Mouse (Mus musculus): ENCODE measurements around the gene Cd6. TPM values are rescaled to one million over a fixed set of nuclear protein-coding genes. Genes with fewer than 3 reads are reported as not detected.

The Cd6 gene
- polyA plus RNA-seq, 1 experiment from 2014 or later = not detected

GRCm38 (mm10) chr19:10790323-10790722 lies 39.5 kb downstream of the Cd6 start:
- Histone ChIP-seq H3K36me3 (no peaks in the 10 kb centered on the region), H3K4me1 (0 out of 2 replicates have a peak, but pooled peaks cover 2% of the 10 kb centered on the region), H3K9ac (no peak overlapping the region), H3K27me3 (no peaks in the 10 kb centered on the region), H3K4me3 (no peak overlapping the region), H3K27ac (no peak overlapping the region), H3K4me2 (no peak overlapping the region), H3K9me3 (no peaks in the 10 kb centered on the region)
- 69% methylated on average over 9 of the region's 9 CpGs for WGBS
- no peak for ATAC-seq (ENCODE audit: insufficient number of reproducible peaks, low FRiP score, low TSS enrichment, low read depth)

DNA sequence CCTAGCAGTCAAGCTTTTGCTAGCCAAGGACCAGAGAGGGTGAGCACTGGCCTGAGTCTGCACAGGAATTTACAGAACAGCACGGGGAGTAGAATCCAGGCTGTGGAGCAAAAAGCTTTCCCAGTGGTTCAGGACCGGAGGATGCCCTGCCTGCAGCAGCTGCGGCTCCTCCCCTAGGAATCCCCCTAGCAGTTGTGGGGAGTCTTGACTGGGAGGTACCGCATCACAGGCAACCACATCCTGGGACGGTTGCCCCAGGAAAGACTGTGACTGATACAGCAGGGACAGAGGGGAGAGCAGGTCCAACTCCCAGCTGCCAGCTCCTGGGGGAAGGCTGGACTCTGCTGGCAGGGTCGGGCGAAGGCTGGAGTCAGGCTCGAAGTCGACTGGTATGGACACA lies 41.6 kb downstream of the Cd6 start:
- whole genome bisulfite sequencing = 69% methylated on average over 9 of the region's 9 CpGs
- H3K27ac ChIP-seq = no peak overlapping the region
- H3K9ac ChIP-seq = no peak overlapping the region
- ATAC-seq (ENCODE audit: insufficient number of reproducible peaks, low FRiP score, low TSS enrichment, low read depth) = no peak
- H3K4me3 ChIP-seq = no peak overlapping the region
- H3K9me3 ChIP-seq = no peaks in the 10 kb centered on the region
- H3K27me3 ChIP-seq = no peaks in the 10 kb centered on the region
- no peak overlapping the region for H3K4me2 ChIP-seq
- H3K36me3 ChIP-seq = no peaks in the 10 kb centered on the region
- H3K4me1 ChIP-seq = 0 out of 2 replicates have a peak, but pooled peaks cover 7% of the 10 kb centered on the region

GRCm38 (mm10) chr19:10787406-10787805 lies 42.5 kb downstream of the Cd6 start:
- no peak overlapping the region for H3K4me3 ChIP-seq
- WGBS = 75% methylated on average over 4 of the region's 4 CpGs
- no peak overlapping the region for H3K4me2 ChIP-seq
- H3K9ac ChIP-seq = no peak overlapping the region
- no peaks in the 10 kb centered on the region for H3K27me3 ChIP-seq
- H3K4me1 ChIP-seq = peaks cover 12% of the 10 kb centered on the region
- no peaks in the 10 kb centered on the region for H3K36me3 ChIP-seq
- no peaks in the 10 kb centered on the region for H3K9me3 ChIP-seq
- H3K27ac ChIP-seq = no peak overlapping the region
- no peak for ATAC-seq (ENCODE audit: insufficient number of reproducible peaks, low FRiP score, low TSS enrichment, low read depth)

GRCm38 (mm10) chr19:10786753-10787152 lies 43.1 kb downstream of the Cd6 start:
- no peak overlapping the region for H3K9ac ChIP-seq
- no peaks in the 10 kb centered on the region for H3K27me3 ChIP-seq
- no peak overlapping the region for H3K4me3 ChIP-seq
- no peaks in the 10 kb centered on the region for H3K36me3 ChIP-seq
- H3K4me2 ChIP-seq = no peak overlapping the region
- H3K9me3 ChIP-seq = no peaks in the 10 kb centered on the region
- H3K27ac ChIP-seq = no peak overlapping the region
- 75% methylated on average over 6 of the region's 6 CpGs for WGBS
- H3K4me1 ChIP-seq = peaks cover 14% of the 10 kb centered on the region
- no peak for ATAC-seq (ENCODE audit: insufficient number of reproducible peaks, low FRiP score, low TSS enrichment, low read depth)

DNA sequence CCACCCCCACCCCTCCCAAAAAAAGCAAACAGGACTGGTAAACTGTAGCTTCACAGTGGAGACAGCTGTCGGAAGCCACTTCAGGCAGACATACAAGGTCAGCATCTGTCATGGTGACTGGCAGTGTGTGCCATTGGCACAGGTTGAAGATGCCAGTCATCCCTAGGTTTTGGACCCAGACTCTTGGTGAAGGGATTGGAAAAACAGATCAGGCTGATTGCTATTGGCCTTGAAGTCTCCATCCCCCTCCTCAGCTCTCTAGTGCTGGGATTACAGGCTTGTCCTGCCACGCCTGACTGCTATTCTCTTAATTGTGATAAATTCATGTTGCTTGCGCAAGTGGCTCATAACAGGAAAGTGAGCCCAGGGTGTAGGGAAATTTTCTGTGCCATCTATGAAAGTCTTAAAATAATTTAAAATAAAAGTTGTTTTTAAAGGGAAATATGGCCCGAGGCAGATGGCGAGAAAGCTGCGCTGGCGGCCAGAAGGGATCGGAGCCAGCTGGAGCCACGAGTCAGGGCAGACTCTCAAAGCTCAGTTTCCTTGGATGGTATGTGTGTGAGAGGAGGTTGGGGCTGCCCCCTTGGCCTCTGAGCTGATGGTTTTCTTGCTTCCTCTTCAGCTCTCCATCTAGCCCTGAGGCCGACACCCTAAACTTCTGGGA lies 44.9 kb downstream of the Cd6 start:
- 52% methylated on average over 10 of the region's 10 CpGs for WGBS
- H3K4me3 ChIP-seq = no peak overlapping the region
- H3K27ac ChIP-seq = no peak overlapping the region
- H3K4me2 ChIP-seq = no peak overlapping the region
- H3K27me3 ChIP-seq = no peaks in the 10 kb centered on the region
- no peaks in the 10 kb centered on the region for H3K9me3 ChIP-seq
- H3K36me3 ChIP-seq = no peaks in the 10 kb centered on the region
- no peak for ATAC-seq (ENCODE audit: insufficient number of reproducible peaks, low FRiP score, low TSS enrichment, low read depth)
- H3K4me1 ChIP-seq = peaks cover 14% of the 10 kb centered on the region
- H3K9ac ChIP-seq = no peak overlapping the region

- Histone ChIP-seq H3K9me3 (no peaks in the 10 kb centered on the region), H3K4me3 (no peak overlapping the region), H3K4me1 (peaks cover 14% of the 10 kb centered on the region), H3K36me3 (no peaks in the 10 kb centered on the region), H3K9ac (no peak overlapping the region), H3K4me2 (no peak overlapping the region), H3K27me3 (no peaks in the 10 kb centered on the region), H3K27ac (no peak overlapping the region)
- no peak for ATAC-seq (ENCODE audit: insufficient number of reproducible peaks, low FRiP score, low TSS enrichment, low read depth)
- 53% methylated on average over 3 of the region's 3 CpGs for WGBS
Observed at GRCm38 (mm10) chr19:10784061-10784460, 45.8 kb downstream of the Cd6 start.

GRCm38 (mm10) chr19:10783168-10783567 lies 46.7 kb downstream of the Cd6 start:
- Histone ChIP-seq H3K27ac (no peak overlapping the region), H3K4me2 (no peak overlapping the region), H3K27me3 (no peaks in the 10 kb centered on the region), H3K4me3 (no peak overlapping the region), H3K4me1 (peaks cover 14% of the 10 kb centered on the region), H3K36me3 (no peaks in the 10 kb centered on the region), H3K9ac (no peak overlapping the region), H3K9me3 (no peaks in the 10 kb centered on the region)
- ATAC-seq (ENCODE audit: insufficient number of reproducible peaks, low FRiP score, low TSS enrichment, low read depth) = no peak
- WGBS = 74% methylated on average over 4 of the region's 4 CpGs

DNA sequence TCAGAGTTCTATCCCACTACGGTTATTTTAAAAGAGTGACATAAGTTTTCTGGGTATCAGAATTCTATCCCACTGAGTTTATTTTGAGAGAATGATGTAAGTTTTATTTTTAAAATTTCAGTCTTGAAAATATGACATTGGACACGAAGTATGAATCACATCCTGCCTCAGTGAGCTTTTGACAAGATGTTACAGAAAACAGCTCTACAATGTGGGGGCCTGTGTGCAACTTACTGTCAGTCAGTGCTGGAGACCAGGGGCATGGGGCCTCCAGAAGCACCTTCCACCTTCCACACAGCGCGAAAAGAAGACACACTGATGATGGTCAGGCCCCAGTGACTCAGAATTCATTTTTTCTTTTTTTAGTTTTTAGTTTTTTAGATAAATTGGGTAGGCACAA lies 48.2 kb downstream of the Cd6 start:
- H3K4me3 ChIP-seq = no peak overlapping the region
- WGBS = 78% methylated on average over 4 of the region's 4 CpGs
- ATAC-seq (ENCODE audit: insufficient number of reproducible peaks, low FRiP score, low TSS enrichment, low read depth) = no peak
- H3K27me3 ChIP-seq = no peaks in the 10 kb centered on the region
- no peaks in the 10 kb centered on the region for H3K9me3 ChIP-seq
- no peak overlapping the region for H3K27ac ChIP-seq
- no peaks in the 10 kb centered on the region for H3K36me3 ChIP-seq
- H3K4me1 ChIP-seq = peaks cover 14% of the 10 kb centered on the region
- H3K9ac ChIP-seq = no peak overlapping the region
- no peak overlapping the region for H3K4me2 ChIP-seq

DNA sequence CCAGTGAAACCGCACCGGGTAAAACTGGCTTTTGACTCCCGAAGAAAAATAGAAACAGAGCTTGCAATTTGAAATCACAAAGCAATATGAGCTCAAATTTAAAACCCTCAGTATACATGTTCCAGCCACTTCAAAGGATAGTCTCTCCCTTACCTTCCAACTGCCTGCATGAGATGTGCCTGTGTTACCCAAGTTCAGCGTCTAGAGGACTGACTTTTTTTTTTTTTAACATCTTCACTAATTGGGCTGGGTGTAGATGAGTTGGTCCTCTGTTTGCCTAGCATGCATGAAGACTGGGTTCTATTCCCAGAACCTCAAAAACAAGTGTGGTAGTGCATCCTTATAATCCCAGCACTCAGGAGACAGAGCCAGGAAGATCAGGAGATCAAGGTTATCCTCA lies 53.0 kb downstream of the Cd6 start:
- no peaks in the 10 kb centered on the region for H3K36me3 ChIP-seq
- no peaks in the 10 kb centered on the region for H3K9me3 ChIP-seq
- H3K4me3 ChIP-seq = no peak overlapping the region
- WGBS = 82% methylated on average over 4 of the region's 4 CpGs
- no peak overlapping the region for H3K9ac ChIP-seq
- no peak overlapping the region for H3K4me2 ChIP-seq
- no peak overlapping the region for H3K27ac ChIP-seq
- H3K4me1 ChIP-seq = no peaks in the 10 kb centered on the region
- no peak for ATAC-seq (ENCODE audit: insufficient number of reproducible peaks, low FRiP score, low TSS enrichment, low read depth)
- H3K27me3 ChIP-seq = no peaks in the 10 kb centered on the region

DNA sequence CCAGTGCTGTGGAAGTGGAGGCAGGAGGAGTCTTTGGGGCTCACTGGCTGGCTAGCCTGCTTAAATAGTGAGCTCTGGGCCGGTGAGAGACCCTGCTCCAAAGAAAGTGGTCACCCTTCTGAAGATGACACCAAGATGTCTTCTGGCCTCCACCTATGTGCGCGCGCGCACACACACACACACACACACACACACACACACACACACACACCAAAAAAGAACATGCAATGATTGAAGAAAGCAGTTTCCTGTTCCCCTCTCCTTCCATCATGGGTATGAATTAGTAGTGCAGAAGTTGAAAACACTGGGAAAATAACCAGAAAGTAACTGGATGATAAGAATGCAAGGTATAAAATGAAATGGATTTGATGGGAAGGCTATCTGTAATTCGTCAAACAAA lies 55.7 kb downstream of the Cd6 start:
- 94% methylated on average over 6 of the region's 6 CpGs for WGBS
- H3K9me3 ChIP-seq = no peaks in the 10 kb centered on the region

GRCm38 (mm10) chr19:10773384-10773783 lies 56.5 kb downstream of the Cd6 start:
- 72% methylated on average over 7 of the region's 7 CpGs for WGBS
- Histone ChIP-seq H3K36me3 (no peaks in the 10 kb centered on the region), H3K4me1 (no peaks in the 10 kb centered on the region), H3K4me3 (no peak overlapping the region), H3K27ac (no peak overlapping the region), H3K27me3 (no peaks in the 10 kb centered on the region), H3K9me3 (no peaks in the 10 kb centered on the region), H3K4me2 (no peak overlapping the region), H3K9ac (no peak overlapping the region)
- no peak for ATAC-seq (ENCODE audit: insufficient number of reproducible peaks, low FRiP score, low TSS enrichment, low read depth)

More for the DNA sequence above, 55.7 kb downstream of the Cd6 start:
- no peak overlapping the region for H3K4me3 ChIP-seq
- no peak overlapping the region for H3K4me2 ChIP-seq
- H3K36me3 ChIP-seq = no peaks in the 10 kb centered on the region
- no peaks in the 10 kb centered on the region for H3K27me3 ChIP-seq
- H3K9ac ChIP-seq = no peak overlapping the region
- H3K27ac ChIP-seq = no peak overlapping the region
- ATAC-seq (ENCODE audit: insufficient number of reproducible peaks, low FRiP score, low TSS enrichment, low read depth) = no peak
- no peaks in the 10 kb centered on the region for H3K4me1 ChIP-seq

GRCm38 (mm10) chr19:10772866-10773265 lies 57.0 kb downstream of the Cd6 start:
- Histone ChIP-seq H3K27me3 (no peaks in the 10 kb centered on the region), H3K4me2 (no peak overlapping the region), H3K4me3 (no peak overlapping the region), H3K36me3 (no peaks in the 10 kb centered on the region), H3K4me1 (no peaks in the 10 kb centered on the region), H3K9ac (no peak overlapping the region), H3K27ac (no peak overlapping the region), H3K9me3 (no peaks in the 10 kb centered on the region)
- ATAC-seq (ENCODE audit: insufficient number of reproducible peaks, low FRiP score, low TSS enrichment, low read depth) = no peak
- 90% methylated on average over 10 of the region's 10 CpGs for WGBS

- no peak overlapping the region for H3K9ac ChIP-seq
- H3K36me3 ChIP-seq = no peaks in the 10 kb centered on the region
- H3K4me2 ChIP-seq = no peak overlapping the region
- no peaks in the 10 kb centered on the region for H3K4me1 ChIP-seq
- no peak for ATAC-seq (ENCODE audit: insufficient number of reproducible peaks, low FRiP score, low TSS enrichment, low read depth)
- WGBS = 74% methylated on average over 7 of the region's 7 CpGs
- H3K4me3 ChIP-seq = no peak overlapping the region
- no peak overlapping the region for H3K27ac ChIP-seq
- H3K9me3 ChIP-seq = no peaks in the 10 kb centered on the region
- no peaks in the 10 kb centered on the region for H3K27me3 ChIP-seq
Observed at GRCm38 (mm10) chr19:10771995-10772394, 57.9 kb downstream of the Cd6 start.

Measured in limb, embryonic 15.5 days (tissue).